Mouse (Mus musculus): ENCODE measurements around the gene Recql.

DNA sequence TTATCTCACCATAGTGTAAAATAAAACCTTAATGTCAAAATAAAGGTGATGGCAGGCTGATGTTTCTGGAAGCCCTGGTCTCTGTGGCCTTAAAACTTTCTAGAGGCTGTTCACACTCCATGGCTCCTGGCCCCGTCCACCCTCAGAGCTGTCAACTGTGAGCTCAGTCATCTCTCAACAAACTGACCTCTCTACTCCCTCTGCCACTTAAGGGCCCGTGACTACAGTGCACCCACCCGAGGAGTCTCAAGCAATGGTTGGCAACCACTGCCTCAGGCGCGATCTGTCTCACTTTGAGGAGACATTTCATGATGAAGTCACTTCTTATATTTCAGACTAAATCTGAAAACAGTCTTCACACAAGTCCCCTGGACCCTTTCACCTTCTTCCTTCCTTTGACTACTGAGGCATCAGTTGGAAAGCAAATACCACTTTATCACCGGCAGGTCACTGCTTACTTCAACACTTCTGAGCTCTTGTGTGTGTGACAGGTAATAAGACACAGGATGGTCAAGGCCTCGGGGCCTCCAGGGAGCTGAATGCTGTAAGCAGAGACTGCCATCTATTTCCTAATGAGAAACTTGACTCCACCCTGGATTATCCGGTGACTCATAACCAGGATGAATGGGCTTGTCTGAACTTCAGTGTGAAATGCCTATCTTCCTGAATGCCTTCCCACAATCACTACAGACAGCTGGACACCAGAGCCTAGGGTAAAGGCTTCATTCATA is 21.0 kb downstream of the Recql start:
- TF ChIP-seq CTCF (IDR thresholded peaks at IDR 0.05; ENCODE audit: extremely low read depth, insufficient read depth, insufficient read length, insufficient replicate concordance) (no peak), POLR2A (IDR thresholded peaks at IDR 0.05; ENCODE audit: low read depth, low read length) (no peak)

Data from spleen, adult 2 months (tissue).